Mouse (Mus musculus): ENCODE data around the gene Nde1.
"Not testable (repeated sequence)": the region's sequence is repeated elsewhere in the genome, so short reads cannot be mapped to it uniquely, and the experiment has no call there.

Gene Nde1

DNA sequence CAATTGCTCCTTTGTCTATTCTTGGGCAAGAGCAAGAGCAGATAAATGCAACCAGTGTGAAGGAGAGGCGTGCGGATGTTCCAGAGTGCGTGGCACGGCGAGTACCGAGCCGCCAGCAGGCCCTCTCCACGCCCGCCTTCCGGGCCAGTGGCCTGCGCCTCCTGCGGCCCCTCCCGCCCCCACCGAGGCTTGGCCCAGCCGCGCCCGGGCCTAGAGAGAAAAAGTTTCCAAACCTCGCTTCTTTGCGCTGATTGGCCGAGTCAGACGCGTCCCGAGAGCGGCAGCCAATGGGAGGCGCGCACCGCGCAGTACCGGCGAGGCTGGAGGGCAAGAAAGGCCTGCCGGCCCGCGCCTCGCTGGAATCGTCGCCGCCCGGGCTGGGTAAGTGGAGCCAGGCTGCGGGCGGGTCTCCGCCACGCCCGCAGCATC, at the start of gene Nde1, which contains the start of gene Marf1:
Nde1 (plus strand) TSS at position 288 of the 429 bp plus-strand sequence.
Marf1 (minus strand) TSS at position 364 of the 429 bp plus-strand sequence.
- peak; percentile 95 for DNase-seq

GRCm38 (mm10) chr16:14117299-14117698, 45.8 kb upstream of the Nde1 start:
- no peak for DNase-seq

- DNase-seq: no peak
Observed at GRCm38 (mm10) chr16:14120941-14121340, 42.1 kb upstream of the Nde1 start.

DNA sequence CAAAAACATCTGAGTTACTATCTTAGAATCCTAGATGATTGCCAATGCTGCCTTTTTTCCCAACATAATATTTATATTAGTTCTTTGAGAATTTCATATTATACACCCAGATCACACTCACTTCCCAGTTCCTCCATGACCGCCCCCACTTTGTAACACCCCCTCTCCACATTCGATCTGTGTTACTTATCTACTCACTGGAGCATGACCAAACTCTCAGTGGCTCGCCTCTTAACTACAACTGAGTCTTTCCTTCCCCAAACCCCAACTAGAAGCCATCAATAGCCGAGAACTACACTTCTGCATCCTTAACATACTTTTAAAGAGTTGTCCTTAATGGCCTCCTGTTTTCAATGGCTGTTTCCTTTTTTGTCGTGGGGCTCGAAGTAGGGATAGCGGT, 41.5 kb upstream of the Nde1 start:
- no peak for DNase-seq

- DNase-seq: no peak
Observed at GRCm38 (mm10) chr16:14122586-14122985, 40.5 kb upstream of the Nde1 start.

- DNase-seq: no peak
Observed at GRCm38 (mm10) chr16:14123901-14124300, 39.2 kb upstream of the Nde1 start.

GRCm38 (mm10) chr16:14124709-14125108, 38.4 kb upstream of the Nde1 start:
- DNase-seq: no peak

DNA sequence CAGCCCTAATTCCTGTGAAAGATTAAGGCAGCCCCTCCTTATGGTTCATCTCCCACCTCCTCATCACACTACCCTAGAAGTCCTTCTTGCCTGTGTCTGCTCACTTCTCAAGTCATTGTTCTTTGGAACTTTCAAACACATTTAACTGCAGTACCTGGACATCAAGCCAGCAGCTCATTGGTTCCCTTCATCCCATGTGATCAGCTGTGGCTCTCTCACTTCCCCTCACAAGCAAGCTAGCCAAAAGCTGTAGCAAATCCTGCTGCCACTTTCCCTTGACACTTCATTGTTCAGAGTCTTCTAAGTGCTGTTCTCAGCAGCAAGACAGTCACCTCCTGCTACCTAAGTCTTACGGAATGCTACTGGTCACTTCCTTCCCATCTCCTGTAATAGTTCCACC, 37.8 kb upstream of the Nde1 start:
- DNase-seq: no peak

DNA sequence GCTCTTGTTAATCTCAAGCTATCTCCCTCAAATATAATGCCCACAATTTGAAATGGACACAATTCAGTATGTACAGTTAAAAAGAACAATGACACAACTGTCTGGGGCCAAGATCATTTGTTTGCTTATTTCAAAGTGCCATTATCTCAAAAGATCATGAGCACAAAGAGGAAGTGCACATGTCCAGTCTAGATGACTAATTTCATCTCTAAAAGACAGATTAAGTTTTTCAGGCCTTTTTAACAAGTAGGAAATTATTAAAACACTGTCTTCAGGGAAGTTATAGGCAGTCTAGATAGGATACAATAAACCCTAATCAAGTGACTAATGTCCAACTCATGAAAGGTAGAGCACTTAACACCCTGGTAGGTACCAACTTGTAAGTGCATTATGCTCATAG, 34.1 kb upstream of the Nde1 start:
- no peak for DNase-seq

GRCm38 (mm10) chr16:14130796-14131195, 32.3 kb upstream of the Nde1 start:
- peak; percentile 21 for DNase-seq

GRCm38 (mm10) chr16:14131376-14131775, 31.7 kb upstream of the Nde1 start:
- no peak for DNase-seq

GRCm38 (mm10) chr16:14131838-14132237, 31.2 kb upstream of the Nde1 start:
- no peak for DNase-seq

DNA sequence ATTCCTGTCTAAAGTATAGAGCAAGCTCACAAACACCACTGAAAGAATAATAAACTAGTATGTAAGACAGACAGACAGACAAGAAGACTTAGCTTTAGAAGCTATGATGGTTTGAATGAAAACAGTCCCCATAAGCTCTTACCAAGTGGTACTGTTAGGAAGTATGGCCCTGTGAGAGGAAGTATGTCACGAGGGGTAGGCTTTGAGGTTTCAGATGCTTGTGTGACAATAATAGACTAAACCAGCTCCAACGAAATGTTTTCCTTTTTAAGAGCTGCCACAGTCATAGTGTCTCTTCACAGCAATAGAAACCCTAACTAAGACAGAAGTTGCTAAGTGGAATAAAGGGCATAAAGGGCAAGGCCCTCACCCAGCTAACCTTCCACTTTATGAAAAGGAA, 28.1 kb upstream of the Nde1 start:
- DNase-seq: no peak

- no peak for DNase-seq
Observed at GRCm38 (mm10) chr16:14137976-14138561, 25.0 kb upstream of the Nde1 start.

GRCm38 (mm10) chr16:14139106-14139505, 24.0 kb upstream of the Nde1 start:
- no peak for DNase-seq

DNA sequence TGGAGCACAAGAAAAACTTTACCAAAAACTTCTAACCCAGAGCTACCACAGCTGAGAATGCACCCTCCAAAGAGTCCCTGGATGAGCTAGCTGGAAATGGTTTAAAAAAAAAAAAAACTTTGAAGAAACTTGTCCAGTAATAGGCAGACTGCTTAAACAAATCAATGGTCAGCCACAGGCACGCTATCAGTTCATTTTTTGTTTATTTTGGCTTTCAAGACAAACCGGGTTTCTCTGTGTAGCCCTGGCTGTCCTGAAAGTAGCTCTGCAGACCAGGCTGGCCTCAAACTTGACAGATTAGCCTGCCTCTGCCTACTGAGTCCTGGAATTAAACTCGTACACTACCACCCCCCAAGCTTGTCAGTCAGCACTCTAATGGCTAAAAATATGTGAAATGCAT, 19.8 kb upstream of the Nde1 start:
- no peak for DNase-seq

- no peak for DNase-seq
Observed at GRCm38 (mm10) chr16:14147712-14148111, 15.4 kb upstream of the Nde1 start.

- DNase-seq: no peak
Observed at GRCm38 (mm10) chr16:14151718-14152117, 11.4 kb upstream of the Nde1 start.

DNA sequence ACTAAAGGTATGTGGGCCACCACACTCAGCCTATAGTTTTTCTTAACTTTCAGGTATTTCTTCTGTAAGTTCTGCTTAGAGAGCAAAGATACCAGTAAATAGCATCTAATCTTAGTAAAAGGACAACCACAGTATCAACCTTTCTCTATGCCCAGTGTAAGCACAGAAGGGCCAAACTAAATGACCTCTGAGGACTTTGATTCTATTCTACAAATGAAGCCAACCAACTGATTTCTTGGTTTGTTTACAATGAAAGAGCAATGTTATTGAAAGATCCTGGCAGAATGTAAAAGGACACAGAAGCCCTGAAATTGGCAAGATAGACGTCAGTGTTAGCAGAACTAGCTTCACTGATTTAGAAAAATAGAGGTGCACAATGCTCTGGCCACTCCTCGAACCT, 7.4 kb upstream of the Nde1 start:
- DNase-seq: not testable (repeated sequence)

GRCm38 (mm10) chr16:14156312-14156711, 6.8 kb upstream of the Nde1 start:
- no peak for DNase-seq

GRCm38 (mm10) chr16:14158536-14158935, 4.5 kb upstream of the Nde1 start:
- no peak for DNase-seq

- peak; percentile 100 for DNase-seq
Observed at GRCm38 (mm10) chr16:14158936-14159745, 3.9 kb upstream of the Nde1 start.

DNA sequence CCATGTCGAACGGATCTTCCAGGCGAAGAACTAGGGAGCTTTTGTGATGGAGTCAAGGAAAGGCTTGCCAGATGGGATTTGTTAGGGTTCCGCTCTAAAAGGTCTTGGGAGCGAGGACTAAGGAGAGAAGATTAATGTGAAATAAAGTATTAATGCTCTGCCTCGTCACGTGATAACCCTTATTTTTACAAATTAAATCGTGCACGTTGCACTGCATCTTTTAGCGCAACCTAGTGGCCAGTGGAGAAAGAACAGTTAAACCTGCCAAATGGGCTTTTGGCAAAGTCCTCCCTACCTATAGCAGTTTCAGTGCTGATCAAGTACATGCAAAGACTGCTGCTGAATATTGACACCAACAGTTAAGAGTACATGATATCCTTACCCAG, 3.3 kb upstream of the Nde1 start:
- peak; percentile 84 for DNase-seq

DNA sequence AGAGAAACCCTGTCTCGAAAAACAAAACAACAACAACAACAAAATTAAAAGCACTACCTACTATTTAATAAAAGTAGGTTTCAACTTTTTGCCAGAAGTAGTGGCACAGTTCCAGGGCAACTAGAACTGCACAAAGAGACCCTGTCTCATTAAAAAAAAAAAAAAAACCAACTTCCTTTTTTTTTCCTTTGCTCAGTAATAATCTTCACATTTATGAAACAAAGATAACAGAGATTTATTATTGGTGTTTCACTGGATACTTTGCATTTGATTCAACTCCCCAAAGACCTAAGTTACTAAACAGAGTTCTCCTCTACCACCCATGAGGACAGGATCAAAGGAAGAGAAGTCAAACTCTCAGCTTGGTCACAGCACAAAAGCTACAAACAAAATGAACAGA, 2.1 kb upstream of the Nde1 start:
- DNase-seq: no peak

GRCm38 (mm10) chr16:14163731-14164130, 656 bp downstream of the Nde1 start:
- DNase-seq: no peak

Measured in kidney, postnatal 10 days (tissue).